Mouse (Mus musculus): ENCODE results near the gene Cdca7. TPM values are rescaled to one million over a fixed set of nuclear protein-coding genes. Genes with fewer than 3 reads are reported as not detected.
A peak's percentile ranks its signal among the peaks of the same experiment; 100 is the strongest.

Cdca7 gene
- polyA plus RNA-seq (2015; fragmentation: Nextera tagmentation; extraction: Ambion mirVana), result 113 and 119 TPM in 2 replicates

DNA sequence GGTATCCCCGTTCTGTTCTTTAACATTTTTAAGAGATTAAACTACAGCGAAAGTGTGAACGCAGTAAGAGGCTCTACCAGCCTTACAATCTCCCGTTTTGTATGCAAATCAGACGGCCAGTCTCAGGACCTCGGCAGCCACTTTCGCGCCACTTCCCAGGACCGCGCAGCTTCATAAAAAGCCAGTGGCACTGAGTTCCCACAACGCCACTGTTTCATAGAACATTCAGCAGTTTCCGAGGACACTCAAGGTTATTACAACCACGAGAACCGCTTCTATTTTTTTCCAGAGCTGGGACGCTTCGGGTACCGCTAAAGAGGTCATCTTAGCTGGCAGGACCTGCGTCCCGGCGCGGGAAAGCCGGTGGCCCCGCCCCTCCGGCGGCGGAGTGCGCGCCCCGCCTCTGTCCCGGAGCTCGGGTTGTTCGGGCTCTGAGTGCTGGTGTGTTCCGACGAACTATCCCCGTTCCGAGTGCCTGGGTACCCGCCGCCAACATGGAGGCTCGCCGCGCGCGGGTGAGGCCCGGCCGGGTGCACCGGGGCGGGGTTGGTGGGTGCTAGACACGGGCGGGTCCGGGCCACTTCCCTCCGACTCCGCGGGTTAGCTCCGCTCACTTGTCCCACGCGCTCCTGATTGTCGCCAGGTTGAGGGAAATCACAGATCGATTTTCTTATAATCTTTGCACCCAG lies at the start of gene Cdca7:
Gene Cdca7, plus strand, starts transcription at position 363 of the 689 bp plus-strand sequence.
- no peaks in the 10 kb centered on the region for H3K9me3 ChIP-seq
- no peaks in the 10 kb centered on the region for H3K27me3 ChIP-seq
- peak within 1 kb of the TSS; percentile 95 for H3K27ac ChIP-seq
- H3K9ac ChIP-seq, result peak within 1 kb of the TSS; percentile 82
- WGBS, result under 1% methylated on average over 56 of the region's 58 CpGs
- peak within 1 kb of the TSS; percentile 85 for H3K4me3 ChIP-seq
- peak; percentile 85 for ATAC-seq (ENCODE audit: insufficient number of reproducible peaks, low FRiP score, low TSS enrichment, low read depth)
- H3K4me2 ChIP-seq, result peak within 1 kb of the TSS; percentile 67
- peaks cover 33% of the 10 kb centered on the region for H3K4me1 ChIP-seq
- H3K36me3 ChIP-seq, result peaks cover 16% of the 10 kb centered on the region

GRCm38 (mm10) chr2:72426776-72427175 lies 49.2 kb upstream of the Cdca7 start:
- no peaks in the 10 kb centered on the region for H3K36me3 ChIP-seq
- 21% methylated on average over 8 of the region's 8 CpGs for WGBS
- H3K4me2 ChIP-seq, result 0 out of 2 replicates have a peak overlapping the region, but pooled peaks have one; percentile 2
- no peaks in the 10 kb centered on the region for H3K9me3 ChIP-seq
- H3K9ac ChIP-seq, result no peak overlapping the region
- H3K4me1 ChIP-seq, result no peaks in the 10 kb centered on the region
- H3K27ac ChIP-seq, result no peak overlapping the region
- H3K27me3 ChIP-seq, result peaks cover 3% of the 10 kb centered on the region; the same call in 1 of the 2 replicates
- H3K4me3 ChIP-seq, result no peak overlapping the region
- ATAC-seq (ENCODE audit: insufficient number of reproducible peaks, low FRiP score, low TSS enrichment, low read depth), result no peak

DNA sequence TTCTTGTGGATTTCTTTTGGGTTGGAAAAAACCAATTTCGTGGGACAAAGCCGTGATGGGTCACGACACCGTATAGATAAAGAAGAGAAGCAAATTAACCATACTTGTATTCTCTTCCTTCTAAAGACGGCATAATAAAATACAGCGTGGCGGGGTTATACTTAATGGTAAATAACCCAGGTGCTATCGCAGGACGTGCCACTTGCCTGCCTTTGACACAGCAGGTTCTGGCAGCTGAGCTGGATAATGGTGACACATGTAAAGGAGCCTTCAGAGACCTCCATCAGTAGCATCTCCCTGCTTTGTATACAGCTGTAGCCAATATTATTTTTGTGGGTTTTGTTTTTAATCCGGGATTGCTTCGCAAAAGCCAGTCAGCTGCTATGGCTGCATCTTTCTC lies 48.7 kb upstream of the Cdca7 start:
- peaks cover 3% of the 10 kb centered on the region; the same call in 1 of the 2 replicates for H3K27me3 ChIP-seq

GRCm38 (mm10) chr2:72438941-72439533 lies 36.9 kb upstream of the Cdca7 start:
- WGBS, result 81% methylated on average over 8 of the region's 8 CpGs

More for the DNA sequence above, 48.7 kb upstream of the Cdca7 start:
- Histone ChIP-seq H3K9me3 (no peaks in the 10 kb centered on the region), H3K9ac (no peak overlapping the region), H3K4me1 (no peaks in the 10 kb centered on the region), H3K36me3 (no peaks in the 10 kb centered on the region), H3K27ac (no peak overlapping the region), H3K4me3 (no peak overlapping the region), H3K4me2 (0 out of 2 replicates have a peak overlapping the region, but pooled peaks have one; percentile 2)
- ATAC-seq (ENCODE audit: insufficient number of reproducible peaks, low FRiP score, low TSS enrichment, low read depth), result no peak
- 48% methylated on average over 11 of the region's 11 CpGs for WGBS

DNA sequence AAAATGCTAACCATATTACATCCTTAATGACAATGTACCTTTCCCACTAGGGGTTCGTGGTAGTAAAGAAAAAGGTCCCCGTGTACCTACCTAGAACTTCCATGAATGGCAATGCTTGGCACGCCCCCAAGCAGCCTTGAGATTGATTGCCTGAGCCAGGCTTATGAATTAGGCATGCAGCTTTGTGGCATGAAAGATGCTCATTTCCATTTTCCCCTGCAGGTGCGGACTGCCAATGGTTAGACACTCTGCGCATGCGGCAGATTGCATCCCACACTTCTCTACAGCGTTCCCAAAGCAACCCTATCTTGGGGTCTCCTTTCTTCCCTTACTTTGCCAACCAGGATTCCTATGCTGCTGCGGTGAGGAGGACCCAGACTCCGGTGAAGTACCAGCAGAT lies 34.9 kb upstream of the Cdca7 start:
- peaks cover 11% of the 10 kb centered on the region for H3K36me3 ChIP-seq
- no peak for ATAC-seq (ENCODE audit: insufficient number of reproducible peaks, low FRiP score, low TSS enrichment, low read depth)
- H3K4me3 ChIP-seq, result no peak overlapping the region
- 93% methylated on average over 9 of the region's 9 CpGs for WGBS
- H3K4me1 ChIP-seq, result no peaks in the 10 kb centered on the region
- H3K4me2 ChIP-seq, result no peak overlapping the region
- H3K9ac ChIP-seq, result no peak overlapping the region
- H3K27me3 ChIP-seq, result no peaks in the 10 kb centered on the region
- H3K27ac ChIP-seq, result no peak overlapping the region
- no peaks in the 10 kb centered on the region for H3K9me3 ChIP-seq

More at GRCm38 (mm10) chr2:72438941-72439533, 36.9 kb upstream of the Cdca7 start:
- Histone ChIP-seq H3K4me2 (no peak overlapping the region), H3K4me3 (no peak overlapping the region), H3K27me3 (no peaks in the 10 kb centered on the region), H3K9me3 (no peaks in the 10 kb centered on the region), H3K27ac (no peak overlapping the region), H3K9ac (no peak overlapping the region), H3K36me3 (peaks cover 11% of the 10 kb centered on the region), H3K4me1 (no peaks in the 10 kb centered on the region)
- ATAC-seq (ENCODE audit: insufficient number of reproducible peaks, low FRiP score, low TSS enrichment, low read depth), result no peak

- Histone ChIP-seq H3K9me3 (no peaks in the 10 kb centered on the region), H3K4me1 (no peaks in the 10 kb centered on the region), H3K27ac (no peak overlapping the region), H3K36me3 (peaks cover 11% of the 10 kb centered on the region), H3K4me2 (no peak overlapping the region), H3K9ac (no peak overlapping the region), H3K27me3 (no peaks in the 10 kb centered on the region), H3K4me3 (no peak overlapping the region)
- ATAC-seq (ENCODE audit: insufficient number of reproducible peaks, low FRiP score, low TSS enrichment, low read depth), result no peak
- 60% methylated on average over 6 of the region's 6 CpGs for WGBS
These were observed 33.1 kb upstream of the Cdca7 start for GRCm38 (mm10) chr2:72442825-72443224.

GRCm38 (mm10) chr2:72443960-72444359 lies 32.0 kb upstream of the Cdca7 start:
- Histone ChIP-seq H3K4me2 (no peak overlapping the region), H3K36me3 (peaks cover 11% of the 10 kb centered on the region), H3K9me3 (no peaks in the 10 kb centered on the region), H3K9ac (no peak overlapping the region), H3K4me1 (no peaks in the 10 kb centered on the region), H3K27ac (no peak overlapping the region), H3K4me3 (no peak overlapping the region), H3K27me3 (no peaks in the 10 kb centered on the region)
- WGBS, result 75% methylated on average over 3 of the region's 3 CpGs
- ATAC-seq (ENCODE audit: insufficient number of reproducible peaks, low FRiP score, low TSS enrichment, low read depth), result no peak

DNA sequence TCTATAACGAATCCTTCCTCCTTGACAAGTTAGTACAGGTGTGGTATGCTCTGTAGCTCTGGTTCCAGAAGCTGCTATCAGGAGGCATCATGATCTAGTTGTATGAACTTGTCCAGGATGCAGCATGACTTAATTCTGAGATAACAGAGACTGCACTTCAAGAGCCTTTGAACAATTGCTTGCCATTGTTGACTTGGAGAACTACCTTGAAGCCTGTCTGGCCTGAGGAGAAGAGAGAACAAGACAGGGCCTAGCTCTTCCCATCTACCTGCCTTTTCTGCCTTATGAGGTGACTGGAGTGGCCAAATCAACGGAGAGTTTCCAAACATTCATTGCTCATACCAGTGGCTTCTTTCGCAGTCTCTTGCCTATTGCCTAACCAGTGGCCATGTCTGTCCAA lies 29.9 kb upstream of the Cdca7 start:
- WGBS, result 82% methylated on average over 3 of the region's 3 CpGs
- Histone ChIP-seq H3K36me3 (peaks cover 7% of the 10 kb centered on the region), H3K9ac (no peak overlapping the region), H3K9me3 (no peaks in the 10 kb centered on the region), H3K27me3 (no peaks in the 10 kb centered on the region), H3K4me2 (no peak overlapping the region), H3K27ac (no peak overlapping the region), H3K4me1 (no peaks in the 10 kb centered on the region), H3K4me3 (no peak overlapping the region)
- ATAC-seq (ENCODE audit: insufficient number of reproducible peaks, low FRiP score, low TSS enrichment, low read depth), result no peak

DNA sequence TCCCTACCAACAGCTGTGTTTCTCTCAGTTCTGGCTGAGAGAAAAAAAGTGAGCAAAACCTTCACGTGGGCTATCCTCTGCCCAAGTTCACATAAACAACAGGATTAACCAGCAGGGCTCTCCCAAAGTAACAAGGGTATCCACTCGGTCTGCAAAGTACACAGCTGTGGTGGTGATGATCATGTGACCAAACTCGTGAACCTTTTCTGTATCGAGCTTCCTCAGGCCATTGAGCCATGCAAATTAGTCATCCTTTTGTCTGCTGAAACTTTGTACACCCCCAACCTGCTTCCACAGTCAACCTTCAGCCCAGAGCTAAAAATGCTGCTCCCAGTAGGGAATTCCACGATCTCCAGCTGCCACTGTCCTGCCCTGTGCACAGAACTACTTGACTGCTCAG lies 29.3 kb upstream of the Cdca7 start:
- peaks cover 3% of the 10 kb centered on the region for H3K36me3 ChIP-seq
- no peak for ATAC-seq (ENCODE audit: insufficient number of reproducible peaks, low FRiP score, low TSS enrichment, low read depth)
- H3K9ac ChIP-seq, result no peak overlapping the region
- H3K4me3 ChIP-seq, result no peak overlapping the region
- H3K27me3 ChIP-seq, result no peaks in the 10 kb centered on the region
- no peaks in the 10 kb centered on the region for H3K9me3 ChIP-seq
- 57% methylated on average over 5 of the region's 5 CpGs for WGBS
- H3K4me2 ChIP-seq, result no peak overlapping the region
- H3K27ac ChIP-seq, result no peak overlapping the region
- H3K4me1 ChIP-seq, result no peaks in the 10 kb centered on the region

- no peak overlapping the region for H3K4me3 ChIP-seq
- 35% methylated on average over 3 of the region's 3 CpGs for WGBS
- no peaks in the 10 kb centered on the region for H3K27me3 ChIP-seq
- H3K9ac ChIP-seq, result no peak overlapping the region
- no peak for ATAC-seq (ENCODE audit: insufficient number of reproducible peaks, low FRiP score, low TSS enrichment, low read depth)
- H3K4me2 ChIP-seq, result no peak overlapping the region
- H3K27ac ChIP-seq, result no peak overlapping the region
- H3K4me1 ChIP-seq, result peaks cover 6% of the 10 kb centered on the region; the same call in 1 of the 2 replicates
- no peaks in the 10 kb centered on the region for H3K9me3 ChIP-seq
- no peaks in the 10 kb centered on the region for H3K36me3 ChIP-seq
These were observed 22.4 kb upstream of the Cdca7 start for GRCm38 (mm10) chr2:72453563-72453962.

- H3K27ac ChIP-seq, result no peak overlapping the region
- 53% methylated on average over 1 of the region's 1 CpGs for WGBS
These were observed 19.8 kb upstream of the Cdca7 start for GRCm38 (mm10) chr2:72456189-72456588.

DNA sequence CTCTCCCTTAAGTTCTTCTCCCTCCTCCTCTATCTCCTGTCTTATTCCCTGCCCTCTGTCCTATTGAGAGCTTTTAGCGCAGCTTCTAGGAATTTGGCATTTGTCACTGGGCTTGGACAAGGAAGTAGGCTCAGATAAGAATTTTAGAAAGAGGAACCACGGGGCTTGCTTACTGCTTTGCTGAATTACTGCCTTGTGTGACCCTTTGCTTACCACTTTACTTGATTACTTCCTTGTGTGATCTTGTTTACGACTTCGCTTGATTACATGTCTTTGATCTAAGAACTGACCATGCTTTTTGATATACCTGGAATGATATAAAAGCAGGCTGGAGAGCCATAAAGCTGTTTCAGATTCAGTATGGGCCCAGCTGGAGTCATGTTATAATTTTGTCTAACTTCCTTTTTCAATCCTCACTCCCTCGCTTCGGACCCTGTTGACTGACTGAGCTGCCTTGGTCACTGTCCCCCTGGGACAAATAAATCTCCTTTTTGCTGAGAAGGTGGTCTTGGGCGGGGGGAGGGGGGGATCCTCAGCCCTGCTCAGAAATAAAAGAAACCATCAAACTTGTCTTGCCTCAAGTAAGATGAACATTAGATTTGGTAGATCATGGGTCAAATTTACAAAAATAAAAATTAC lies 11.5 kb upstream of the Cdca7 start:
- H3K4me2 ChIP-seq, result no peak overlapping the region
- no peaks in the 10 kb centered on the region for H3K9me3 ChIP-seq
- H3K36me3 ChIP-seq, result no peaks in the 10 kb centered on the region
- H3K27ac ChIP-seq, result no peak overlapping the region
- H3K27me3 ChIP-seq, result no peaks in the 10 kb centered on the region
- no peak overlapping the region for H3K9ac ChIP-seq
- WGBS, result 26% methylated on average over 7 of the region's 7 CpGs
- H3K4me1 ChIP-seq, result no peaks in the 10 kb centered on the region
- no peak overlapping the region for H3K4me3 ChIP-seq
- ATAC-seq (ENCODE audit: insufficient number of reproducible peaks, low FRiP score, low TSS enrichment, low read depth), result no peak

More at GRCm38 (mm10) chr2:72456189-72456588, 19.8 kb upstream of the Cdca7 start:
- Histone ChIP-seq H3K4me3 (no peak overlapping the region), H3K4me1 (peaks cover 6% of the 10 kb centered on the region; the same call in 1 of the 2 replicates), H3K9ac (no peak overlapping the region), H3K4me2 (no peak overlapping the region), H3K36me3 (no peaks in the 10 kb centered on the region), H3K9me3 (no peaks in the 10 kb centered on the region), H3K27me3 (no peaks in the 10 kb centered on the region)
- ATAC-seq (ENCODE audit: insufficient number of reproducible peaks, low FRiP score, low TSS enrichment, low read depth), result no peak
